Mouse (Mus musculus): ENCODE results near the gene Yjefn3. TPM values are rescaled to one million over a fixed set of nuclear protein-coding genes. Genes with fewer than 3 reads are reported as not detected.

The Yjefn3 gene
- polyA plus RNA-seq, 1 experiment from 2014 or later = 8.7 TPM

GRCm38 (mm10) chr8:69915748-69916147, 13.2 kb upstream of the Yjefn3 start:
- peaks cover 45% of the 10 kb centered on the region for H3K36me3 ChIP-seq (ENCODE audit: control insufficient read depth, insufficient read depth)
- no peaks in the 10 kb centered on the region for H3K9me3 ChIP-seq (replicated peaks; ENCODE audit: control insufficient read depth, low read length)
- peak; percentile 90 for ATAC-seq (replicated peaks; ENCODE audit: extremely low read depth, insufficient read depth, low FRiP score)
- peak overlapping the region; percentile 59 for H3K9ac ChIP-seq (ENCODE audit: low read length)
- H3K27me3 ChIP-seq (ENCODE audit: control insufficient read depth, insufficient read depth, low read length) = no peaks in the 10 kb centered on the region
- H3K4me1 ChIP-seq (ENCODE audit: control insufficient read depth, insufficient read depth, low read length) = peaks cover 25% of the 10 kb centered on the region
- 23% methylated on average over 5 of the region's 5 CpGs for WGBS
- peak overlapping the region; percentile 91 for H3K27ac ChIP-seq (ENCODE audit: low read length)
- no peak overlapping the region for H3K4me3 ChIP-seq (ENCODE audit: low read length)
- H3K4me2 ChIP-seq (ENCODE audit: low read depth, low read length) = peak overlapping the region; percentile 31

- Histone ChIP-seq H3K9me3 (replicated peaks; ENCODE audit: control insufficient read depth, low read length) (no peaks in the 10 kb centered on the region), H3K4me2 (ENCODE audit: low read depth, low read length) (no peak overlapping the region), H3K4me1 (ENCODE audit: control insufficient read depth, insufficient read depth, low read length) (peaks cover 18% of the 10 kb centered on the region), H3K27me3 (ENCODE audit: control insufficient read depth, insufficient read depth, low read length) (no peaks in the 10 kb centered on the region), H3K36me3 (ENCODE audit: control insufficient read depth, insufficient read depth) (peaks cover 56% of the 10 kb centered on the region), H3K4me3 (ENCODE audit: low read length) (no peak overlapping the region), H3K9ac (ENCODE audit: low read length) (no peak overlapping the region), H3K27ac (ENCODE audit: low read length) (peak overlapping the region; percentile 91; the same call in 1 of the 2 replicates)
- ATAC-seq (replicated peaks; ENCODE audit: extremely low read depth, insufficient read depth, low FRiP score) = no peak
- WGBS = 70% methylated on average over 4 of the region's 4 CpGs
Observed at GRCm38 (mm10) chr8:69914526-69914925, 12.0 kb upstream of the Yjefn3 start.

- Histone ChIP-seq H3K4me1 (ENCODE audit: control insufficient read depth, insufficient read depth, low read length) (peaks cover 15% of the 10 kb centered on the region), H3K27ac (ENCODE audit: low read length) (no peak overlapping the region), H3K4me2 (ENCODE audit: low read depth, low read length) (no peak overlapping the region), H3K27me3 (ENCODE audit: control insufficient read depth, insufficient read depth, low read length) (no peaks in the 10 kb centered on the region), H3K9ac (ENCODE audit: low read length) (no peak overlapping the region), H3K4me3 (ENCODE audit: low read length) (no peak overlapping the region), H3K9me3 (replicated peaks; ENCODE audit: control insufficient read depth, low read length) (no peaks in the 10 kb centered on the region), H3K36me3 (ENCODE audit: control insufficient read depth, insufficient read depth) (peaks cover 73% of the 10 kb centered on the region)
- no peak for ATAC-seq (replicated peaks; ENCODE audit: extremely low read depth, insufficient read depth, low FRiP score)
- 88% methylated on average over 12 of the region's 12 CpGs for WGBS
Observed at GRCm38 (mm10) chr8:69912478-69913074, 10.1 kb upstream of the Yjefn3 start.

- ATAC-seq (replicated peaks; ENCODE audit: extremely low read depth, insufficient read depth, low FRiP score) = no peak
- peaks cover 67% of the 10 kb centered on the region for H3K36me3 ChIP-seq (ENCODE audit: control insufficient read depth, insufficient read depth)
- H3K4me3 ChIP-seq (ENCODE audit: low read length) = no peak overlapping the region
- H3K27ac ChIP-seq (ENCODE audit: low read length) = no peak overlapping the region
- H3K27me3 ChIP-seq (ENCODE audit: control insufficient read depth, insufficient read depth, low read length) = no peaks in the 10 kb centered on the region
- no peak overlapping the region for H3K4me2 ChIP-seq (ENCODE audit: low read depth, low read length)
- WGBS = 91% methylated on average over 13 of the region's 13 CpGs
- H3K9me3 ChIP-seq (replicated peaks; ENCODE audit: control insufficient read depth, low read length) = no peaks in the 10 kb centered on the region
- peaks cover 15% of the 10 kb centered on the region for H3K4me1 ChIP-seq (ENCODE audit: control insufficient read depth, insufficient read depth, low read length)
- no peak overlapping the region for H3K9ac ChIP-seq (ENCODE audit: low read length)
Observed at GRCm38 (mm10) chr8:69911917-69912316, 9.4 kb upstream of the Yjefn3 start.

- Histone ChIP-seq H3K9me3 (replicated peaks; ENCODE audit: control insufficient read depth, low read length) (no peaks in the 10 kb centered on the region), H3K9ac (ENCODE audit: low read length) (no peak overlapping the region), H3K4me2 (ENCODE audit: low read depth, low read length) (no peak overlapping the region), H3K27ac (ENCODE audit: low read length) (no peak overlapping the region), H3K4me1 (ENCODE audit: control insufficient read depth, insufficient read depth, low read length) (peaks cover 20% of the 10 kb centered on the region), H3K36me3 (ENCODE audit: control insufficient read depth, insufficient read depth) (peaks cover 41% of the 10 kb centered on the region), H3K4me3 (ENCODE audit: low read length) (no peak overlapping the region), H3K27me3 (ENCODE audit: control insufficient read depth, insufficient read depth, low read length) (no peaks in the 10 kb centered on the region)
- ATAC-seq (replicated peaks; ENCODE audit: extremely low read depth, insufficient read depth, low FRiP score) = no peak
- WGBS = 75% methylated on average over 2 of the region's 2 CpGs
Observed at GRCm38 (mm10) chr8:69907106-69907505, 4.6 kb upstream of the Yjefn3 start.

GRCm38 (mm10) chr8:69906260-69906659, 3.7 kb upstream of the Yjefn3 start:
- no peaks in the 10 kb centered on the region for H3K9me3 ChIP-seq (replicated peaks; ENCODE audit: control insufficient read depth, low read length)
- H3K27ac ChIP-seq (ENCODE audit: low read length) = no peak overlapping the region
- peaks cover 24% of the 10 kb centered on the region for H3K4me1 ChIP-seq (ENCODE audit: control insufficient read depth, insufficient read depth, low read length)
- peaks cover 32% of the 10 kb centered on the region for H3K36me3 ChIP-seq (ENCODE audit: control insufficient read depth, insufficient read depth)
- 82% methylated on average over 2 of the region's 2 CpGs for WGBS
- no peaks in the 10 kb centered on the region for H3K27me3 ChIP-seq (ENCODE audit: control insufficient read depth, insufficient read depth, low read length)
- H3K4me2 ChIP-seq (ENCODE audit: low read depth, low read length) = no peak overlapping the region
- H3K9ac ChIP-seq (ENCODE audit: low read length) = no peak overlapping the region
- no peak overlapping the region for H3K4me3 ChIP-seq (ENCODE audit: low read length)
- no peak for ATAC-seq (replicated peaks; ENCODE audit: extremely low read depth, insufficient read depth, low FRiP score)

GRCm38 (mm10) chr8:69904096-69904495, 1.6 kb upstream of the Yjefn3 start:
- ATAC-seq (replicated peaks; ENCODE audit: extremely low read depth, insufficient read depth, low FRiP score) = no peak
- Histone ChIP-seq H3K27ac (ENCODE audit: low read length) (no peak overlapping the region), H3K9ac (ENCODE audit: low read length) (no peak overlapping the region), H3K4me3 (ENCODE audit: low read length) (no peak overlapping the region), H3K4me2 (ENCODE audit: low read depth, low read length) (no peak overlapping the region), H3K9me3 (replicated peaks; ENCODE audit: control insufficient read depth, low read length) (no peaks in the 10 kb centered on the region), H3K4me1 (ENCODE audit: control insufficient read depth, insufficient read depth, low read length) (peaks cover 35% of the 10 kb centered on the region), H3K27me3 (ENCODE audit: control insufficient read depth, insufficient read depth, low read length) (no peaks in the 10 kb centered on the region), H3K36me3 (ENCODE audit: control insufficient read depth, insufficient read depth) (peaks cover 15% of the 10 kb centered on the region)
- 76% methylated on average over 8 of the region's 8 CpGs for WGBS

GRCm38 (mm10) chr8:69903063-69903542, 591 bp upstream of the Yjefn3 start:
- no peaks in the 10 kb centered on the region for H3K9me3 ChIP-seq (replicated peaks; ENCODE audit: control insufficient read depth, low read length)

GRCm38 (mm10) chr8:69901484-69902162, 889 bp downstream of the Yjefn3 start:
- Histone ChIP-seq H3K9ac (ENCODE audit: low read length) (peak overlapping the region; percentile 85), H3K4me3 (ENCODE audit: low read length) (peak overlapping the region; percentile 79), H3K4me1 (ENCODE audit: control insufficient read depth, insufficient read depth, low read length) (peaks cover 42% of the 10 kb centered on the region), H3K27me3 (ENCODE audit: control insufficient read depth, insufficient read depth, low read length) (no peaks in the 10 kb centered on the region), H3K36me3 (ENCODE audit: control insufficient read depth, insufficient read depth) (no peaks in the 10 kb centered on the region; the same call in 1 of the 2 replicates), H3K9me3 (replicated peaks; ENCODE audit: control insufficient read depth, low read length) (no peaks in the 10 kb centered on the region), H3K4me2 (ENCODE audit: low read depth, low read length) (peak overlapping the region; percentile 84), H3K27ac (ENCODE audit: low read length) (peak overlapping the region; percentile 87)
- ATAC-seq (replicated peaks; ENCODE audit: extremely low read depth, insufficient read depth, low FRiP score) = peak; percentile 74
- 2% methylated on average over 41 of the region's 41 CpGs for WGBS

More at GRCm38 (mm10) chr8:69903063-69903542, 591 bp upstream of the Yjefn3 start:
- peaks cover 6% of the 10 kb centered on the region for H3K36me3 ChIP-seq (ENCODE audit: control insufficient read depth, insufficient read depth)
- peak overlapping the region; percentile 87 for H3K27ac ChIP-seq (ENCODE audit: low read length)
- peak overlapping the region; percentile 85 for H3K9ac ChIP-seq (ENCODE audit: low read length)
- H3K27me3 ChIP-seq (ENCODE audit: control insufficient read depth, insufficient read depth, low read length) = no peaks in the 10 kb centered on the region
- peaks cover 35% of the 10 kb centered on the region for H3K4me1 ChIP-seq (ENCODE audit: control insufficient read depth, insufficient read depth, low read length)
- H3K4me2 ChIP-seq (ENCODE audit: low read depth, low read length) = peak overlapping the region; percentile 84
- ATAC-seq (replicated peaks; ENCODE audit: extremely low read depth, insufficient read depth, low FRiP score) = peak; percentile 87
- under 1% methylated on average over 43 of the region's 45 CpGs for WGBS
- H3K4me3 ChIP-seq (ENCODE audit: low read length) = peak overlapping the region; percentile 79

Data from heart, embryonic 16.5 days (tissue).